Mouse (Mus musculus) kidney, adult 2 months (tissue): ENCODE measurements around the gene Magi1. TPM values are rescaled to one million over a fixed set of nuclear protein-coding genes. Genes with fewer than 3 reads are reported as not detected.

ENCODE experiments used
- DNase-seq: peaks from one replicate; pipeline ENCODE4 v3.0.0; 2021
- H3K27ac ChIP-seq: fragments of 200-500 bp; 2 replicates; pipeline ENCODE4 v1.5.1; 2012; ENCODE audit warnings: low read depth, low read length, control low read depth, inconsistent platforms; ENCODE audit not compliant: insufficient read depth
- H3K27me3 ChIP-seq: fragments of 200-500 bp; replicated peaks from 2 replicates; pipeline ENCODE4 v1.6.1; 2012; ENCODE audit warnings: mild to moderate bottlenecking, moderate library complexity, low read length, inconsistent platforms; ENCODE audit not compliant: control insufficient read depth, insufficient read depth
- H3K36me3 ChIP-seq: fragments of 200-500 bp; 2 replicates; pipeline ENCODE4 v1.6.1; 2012; ENCODE audit warnings: mild to moderate bottlenecking, moderate library complexity, low read length, inconsistent platforms; ENCODE audit not compliant: control insufficient read depth, insufficient read depth
- H3K4me1 ChIP-seq: fragments of 200-500 bp; 2 replicates; pipeline ENCODE4 v1.6.1; 2011; ENCODE audit warnings: low read length; ENCODE audit not compliant: control insufficient read depth, insufficient read depth
- H3K4me3 ChIP-seq: fragments of 200-500 bp; 2 replicates; pipeline ENCODE4 v1.5.1; 2011; ENCODE audit warnings: mild to moderate bottlenecking, low read depth, low read length, control low read depth; ENCODE audit not compliant: insufficient read depth
- CTCF ChIP-seq: fragments of 200-500 bp; conservative IDR thresholded peaks from 2 replicates; pipeline ENCODE4 v1.5.1; 2011; ENCODE audit warnings: low read depth, mild to moderate bottlenecking, control low read depth, low read length, moderate library complexity, mixed read lengths; ENCODE audit not compliant: insufficient read depth, insufficient read length
- POLR2A ChIP-seq: fragments of 200-500 bp; IDR thresholded peaks from one replicate; pipeline ENCODE4 v1.6.1; 2011; ENCODE audit warnings: low read depth, low read length, control low read depth
- WGBS: fragments of 180-500 bp; shearing (Covaris S2); methylation state at CpG from one replicate; pipeline ENCODE4 v1.1.7; 2018; 5-methylcytosine and 5-hydroxymethylcytosine counted together
- polyA plus RNA-seq: library from polyadenylated mRNA; depleted of rRNA; stranded (reverse); fragments of >200 nt; gene quantifications from 2 replicates; pipeline ENCODE4 v1.2.3, GENCODE M21; 2012

The Magi1 gene
- polyA plus RNA-seq, 1 experiment, result 6.1 TPM

GRCm38 (mm10) chr6:93962757-93963336 is 320.9 kb downstream of the Magi1 start:
- DNase-seq, result no peak
- WGBS, result 84% methylated on average over 5 of the region's 5 CpGs
- Histone ChIP-seq H3K36me3 (no peaks in the 10 kb centered on the region), H3K4me1 (no peaks in the 10 kb centered on the region; the same call in 1 of the 2 replicates), H3K27ac (no peak overlapping the region), H3K27me3 (no peaks in the 10 kb centered on the region), H3K4me3 (no peak overlapping the region)
- TF ChIP-seq CTCF (no peak), POLR2A (no peak)

- Histone ChIP-seq H3K36me3 (no peaks in the 10 kb centered on the region), H3K27ac (no peak overlapping the region), H3K27me3 (no peaks in the 10 kb centered on the region), H3K4me3 (no peak overlapping the region), H3K4me1 (no peaks in the 10 kb centered on the region; the same call in 1 of the 2 replicates)
- TF ChIP-seq CTCF (no peak), POLR2A (no peak)
- WGBS, result 84% methylated on average over 1 of the region's 1 CpGs
- DNase-seq, result no peak
These were observed 321.9 kb downstream of the Magi1 start for GRCm38 (mm10) chr6:93961782-93962181.

- no peaks in the 10 kb centered on the region for H3K27me3 ChIP-seq
- no peak for DNase-seq
- H3K4me1 ChIP-seq, result no peaks in the 10 kb centered on the region; the same call in 1 of the 2 replicates
- no peak overlapping the region for H3K4me3 ChIP-seq
- no peak overlapping the region for H3K27ac ChIP-seq
- no peaks in the 10 kb centered on the region for H3K36me3 ChIP-seq
- 47% methylated on average over 2 of the region's 2 CpGs for WGBS
- TF ChIP-seq POLR2A (no peak), CTCF (no peak)
These were observed 326.5 kb downstream of the Magi1 start for GRCm38 (mm10) chr6:93957172-93957571.

GRCm38 (mm10) chr6:93946612-93947011 is 337.1 kb downstream of the Magi1 start:
- Histone ChIP-seq H3K36me3 (no peaks in the 10 kb centered on the region), H3K4me1 (no peaks in the 10 kb centered on the region), H3K27ac (no peak overlapping the region), H3K4me3 (no peak overlapping the region), H3K27me3 (no peaks in the 10 kb centered on the region)
- 81% methylated on average over 2 of the region's 2 CpGs for WGBS
- TF ChIP-seq CTCF (no peak), POLR2A (no peak)
- no peak for DNase-seq

GRCm38 (mm10) chr6:93936359-93936758 is 347.4 kb downstream of the Magi1 start:
- H3K36me3 ChIP-seq, result no peaks in the 10 kb centered on the region
- peaks cover 6% of the 10 kb centered on the region; the same call in 1 of the 2 replicates for H3K4me1 ChIP-seq
- DNase-seq, result peak; percentile 60
- H3K27ac ChIP-seq, result no peak overlapping the region
- TF ChIP-seq POLR2A (no peak), CTCF (no peak)
- 58% methylated on average over 6 of the region's 6 CpGs for WGBS
- no peak overlapping the region for H3K4me3 ChIP-seq
- H3K27me3 ChIP-seq, result no peaks in the 10 kb centered on the region

- 73% methylated on average over 4 of the region's 4 CpGs for WGBS
- H3K27me3 ChIP-seq, result no peaks in the 10 kb centered on the region
- H3K27ac ChIP-seq, result no peak overlapping the region
- peaks cover 6% of the 10 kb centered on the region; the same call in 1 of the 2 replicates for H3K4me1 ChIP-seq
- H3K36me3 ChIP-seq, result no peaks in the 10 kb centered on the region
- H3K4me3 ChIP-seq, result no peak overlapping the region
- no peak for TF ChIP-seq POLR2A
- no peak for TF ChIP-seq CTCF
- no peak for DNase-seq
These were observed 347.9 kb downstream of the Magi1 start for GRCm38 (mm10) chr6:93935793-93936192.

- Histone ChIP-seq H3K27ac (no peak overlapping the region), H3K4me3 (no peak overlapping the region), H3K4me1 (peaks cover 6% of the 10 kb centered on the region; the same call in 1 of the 2 replicates), H3K36me3 (no peaks in the 10 kb centered on the region), H3K27me3 (no peaks in the 10 kb centered on the region)
- no peak for DNase-seq
- 72% methylated on average over 2 of the region's 2 CpGs for WGBS
- TF ChIP-seq CTCF (no peak), POLR2A (no peak)
These were observed 349.0 kb downstream of the Magi1 start for GRCm38 (mm10) chr6:93934700-93935099.

GRCm38 (mm10) chr6:93924568-93924967 is 359.1 kb downstream of the Magi1 start:
- Histone ChIP-seq H3K4me1 (no peaks in the 10 kb centered on the region), H3K27me3 (no peaks in the 10 kb centered on the region), H3K4me3 (no peak overlapping the region), H3K27ac (no peak overlapping the region), H3K36me3 (no peaks in the 10 kb centered on the region)
- no peak for DNase-seq
- 93% methylated on average over 2 of the region's 2 CpGs for WGBS
- TF ChIP-seq POLR2A, result no peak
- no peak for TF ChIP-seq CTCF
